Mouse (Mus musculus): ENCODE results near the gene Pafah1b1. TPM values are rescaled to one million over a fixed set of nuclear protein-coding genes. Genes with fewer than 3 reads are reported as not detected.

Pafah1b1 gene
- 59.0 and 60.9 TPM in 2 replicates for polyA plus RNA-seq (2012; rRNA removed)

GRCm38 (mm10) chr11:74724235-74724791 is at the start of gene Pafah1b1:
TSS of gene Pafah1b1 (minus strand) at chr11:74724670.
- DNase-seq (ENCODE audit: low spot score), result peak; percentile 98

GRCm38 (mm10) chr11:74772386-74772785 is 47.9 kb upstream of the Pafah1b1 start:
- DNase-seq (ENCODE audit: low spot score), result no peak

GRCm38 (mm10) chr11:74771650-74772049 is 47.2 kb upstream of the Pafah1b1 start:
- DNase-seq (ENCODE audit: low spot score), result no peak

GRCm38 (mm10) chr11:74771234-74771633 is 46.8 kb upstream of the Pafah1b1 start:
- no peak for DNase-seq (ENCODE audit: low spot score)

- peak; percentile 79 for DNase-seq (ENCODE audit: low spot score)
These were observed 46.2 kb upstream of the Pafah1b1 start, which contains the start of gene Mettl16 for GRCm38 (mm10) chr11:74770595-74771207. TSS of gene Mettl16 (plus strand) at chr11:74770830.

- no peak for DNase-seq (ENCODE audit: low spot score)
These were observed 45.6 kb upstream of the Pafah1b1 start for GRCm38 (mm10) chr11:74770037-74770436.

GRCm38 (mm10) chr11:74768045-74768444 is 43.6 kb upstream of the Pafah1b1 start:
- DNase-seq (ENCODE audit: low spot score), result no peak

- no peak for DNase-seq (ENCODE audit: low spot score)
These were observed 43.0 kb upstream of the Pafah1b1 start for GRCm38 (mm10) chr11:74767469-74767868.

- DNase-seq (ENCODE audit: low spot score), result no peak
These were observed 39.6 kb upstream of the Pafah1b1 start for GRCm38 (mm10) chr11:74763960-74764625.

GRCm38 (mm10) chr11:74761011-74761705 is 36.7 kb upstream of the Pafah1b1 start:
- DNase-seq (ENCODE audit: low spot score), result no peak

GRCm38 (mm10) chr11:74756631-74757030 is 32.2 kb upstream of the Pafah1b1 start:
- DNase-seq (ENCODE audit: low spot score), result no peak

- DNase-seq (ENCODE audit: low spot score), result no peak
These were observed 27.0 kb upstream of the Pafah1b1 start for GRCm38 (mm10) chr11:74751352-74752066.

- no peak for DNase-seq (ENCODE audit: low spot score)
These were observed 26.3 kb upstream of the Pafah1b1 start for GRCm38 (mm10) chr11:74750662-74751351.

- DNase-seq (ENCODE audit: low spot score), result no peak
These were observed 24.8 kb upstream of the Pafah1b1 start for GRCm38 (mm10) chr11:74749241-74749640.

GRCm38 (mm10) chr11:74748022-74748421 is 23.6 kb upstream of the Pafah1b1 start:
- DNase-seq (ENCODE audit: low spot score), result no peak

GRCm38 (mm10) chr11:74737861-74738260 is 13.4 kb upstream of the Pafah1b1 start:
- no peak for DNase-seq (ENCODE audit: low spot score)

- DNase-seq (ENCODE audit: low spot score), result no peak
These were observed 10.4 kb upstream of the Pafah1b1 start for GRCm38 (mm10) chr11:74734917-74735316.

GRCm38 (mm10) chr11:74725181-74725580 is 711 bp upstream of the Pafah1b1 start:
- no peak for DNase-seq (ENCODE audit: low spot score)

GRCm38 (mm10) chr11:74723357-74724234 is 874 bp downstream of the Pafah1b1 start:
- DNase-seq (ENCODE audit: low spot score), result peak; percentile 87

GRCm38 (mm10) chr11:74721971-74722370 is 2.5 kb downstream of the Pafah1b1 start:
- DNase-seq (ENCODE audit: low spot score), result no peak
